Mouse (Mus musculus) C2C12 (cell line): ENCODE measurements at regions not wholly inside any gene's neighbourhood (a gene's known extent, or its start where the extent isn't known, plus 50 kb on each side); places are given as distances from the start of the nearest gene placed in this dataset.

Source experiments
- CEBPB ChIP-seq: IDR thresholded peaks from one replicate; pipeline ENCODE4 v1.6.1; 2011; ENCODE audit warnings: low read depth, mild to moderate bottlenecking, control low read depth, moderate library complexity
- CTCF ChIP-seq: IDR thresholded peaks from one replicate; pipeline ENCODE4 v1.5.1; 2011; ENCODE audit not compliant: control insufficient read depth, insufficient read depth, insufficient read length
- MAX ChIP-seq: IDR thresholded peaks from one replicate; pipeline ENCODE4 v1.6.1; 2011; ENCODE audit warnings: mild to moderate bottlenecking, control low read depth
- MYOD1 ChIP-seq: IDR thresholded peaks from one replicate; pipeline ENCODE4 v1.6.1; 2011; ENCODE audit warnings: low read depth; ENCODE audit not compliant: control insufficient read depth, insufficient read length
- MYOG ChIP-seq: IDR thresholded peaks from one replicate; pipeline ENCODE4 v1.6.1; 2011; ENCODE audit not compliant: control insufficient read depth, insufficient read length; ENCODE audit errors: extremely low read depth
- USF1 ChIP-seq: IDR thresholded peaks from one replicate; pipeline ENCODE4 v1.6.1; 2011; ENCODE audit warnings: low read depth, mild to moderate bottlenecking, control low read depth, moderate library complexity

GRCm38 (mm10) chr15:8855511-8855910 is 112.2 kb upstream of the Ranbp3l start:
- TF ChIP-seq CTCF (no peak), MYOG (no peak), MAX (no peak), MYOD1 (no peak), CEBPB (no peak), USF1 (no peak)
